In genomic region chr11:83439426-83440060, GRCm38 (mm10) we compare ENCODE assay signal across 8 mouse cellular contexts. TPM values are rescaled to one million over a fixed set of nuclear protein-coding genes. Genes with fewer than 3 reads are reported as not detected.
DNase-seq lines count a peak whose midpoint lies in the region; ATAC-seq and TF ChIP-seq lines count a peak whose summit lies in the region.

No protein-coding gene starts in this region.

- no peak for DNase-seq in kidney, postnatal 25 days
- no peak for DNase-seq in left cerebral cortex, postnatal 36 days (ENCODE audit: low spot score in 2 of 2)
- DNase-seq in layer of hippocampus, postnatal 25 days (ENCODE audit: extremely low spot score in 1 of 2, low spot score in 1 of 2) = no peak
- no peak for DNase-seq in cerebellum, adult 11 months

- 30% methylated on average over 11 of the region's 11 CpGs for WGBS in kidney, embryonic 16.5 days
- WGBS in embryonic facial prominence, embryonic 12.5 days = 42% methylated on average over 8 of the region's 11 CpGs
- 20% methylated on average over 11 of the region's 11 CpGs for WGBS in intestine, postnatal 0 days

- H3K4me2 ChIP-seq in kidney, embryonic 16.5 days (replicated peaks; ENCODE audit: low read depth, low read length) = peak overlapping the region; percentile 99
- H3K4me2 ChIP-seq in embryonic facial prominence, embryonic 12.5 days (replicated peaks) = peak overlapping the region; percentile 86
- peak overlapping the region; percentile 89 for H3K4me2 ChIP-seq in intestine, postnatal 0 days (replicated peaks; ENCODE audit: low read depth)
- no peak overlapping the region for H3K4me2 ChIP-seq in myocyte (ENCODE audit: low read depth)

- no peaks in the 10 kb centered on the region for H3K36me3 ChIP-seq in kidney, embryonic 16.5 days (ENCODE audit: insufficient read depth, low read length)
- no peaks in the 10 kb centered on the region for H3K36me3 ChIP-seq in embryonic facial prominence, embryonic 12.5 days
- H3K36me3 ChIP-seq in intestine, postnatal 0 days (ENCODE audit: control insufficient read depth, insufficient read depth) = no peaks in the 10 kb centered on the region
- H3K36me3 ChIP-seq in myocyte (ENCODE audit: control insufficient read depth, insufficient read depth) = no peaks in the 10 kb centered on the region

- TF ChIP-seq CTCF in intestine, postnatal 0 days (IDR thresholded peaks at IDR 0.05; ENCODE audit: low read depth) = no peak

- H3K79me2 ChIP-seq in myocyte (ENCODE audit: control insufficient read depth, insufficient read depth) = no peaks in the 10 kb centered on the region

- H3K9ac ChIP-seq in kidney, embryonic 16.5 days (replicated peaks; ENCODE audit: low read length) = no peak overlapping the region
- H3K9ac ChIP-seq in embryonic facial prominence, embryonic 12.5 days = peak overlapping the region; percentile 59; the same call in 1 of the 2 replicates
- H3K9ac ChIP-seq in intestine, postnatal 0 days (ENCODE audit: low read depth, low read length) = 0 out of 2 replicates have a peak overlapping the region, but pooled peaks have one; percentile 50

- no peak overlapping the region for H3ac ChIP-seq in myocyte (ENCODE audit: control insufficient read depth, insufficient read length)

- no peaks in the 10 kb centered on the region for H3K9me3 ChIP-seq in kidney, embryonic 16.5 days (ENCODE audit: low read length)
- no peaks in the 10 kb centered on the region for H3K9me3 ChIP-seq in embryonic facial prominence, embryonic 12.5 days
- no peaks in the 10 kb centered on the region for H3K9me3 ChIP-seq in intestine, postnatal 0 days (ENCODE audit: control insufficient read depth)

- peaks cover 6% of the 10 kb centered on the region for H3K4me1 ChIP-seq in kidney, embryonic 16.5 days (ENCODE audit: insufficient read depth, low read length)
- peaks cover 6% of the 10 kb centered on the region; the same call in 1 of the 2 replicates for H3K4me1 ChIP-seq in embryonic facial prominence, embryonic 12.5 days
- H3K4me1 ChIP-seq in intestine, postnatal 0 days (replicated peaks; ENCODE audit: control insufficient read depth, insufficient read depth, low read length) = no peaks in the 10 kb centered on the region

- no peak for ATAC-seq in kidney, embryonic 16.5 days (ENCODE audit: low FRiP score, low TSS enrichment)
- ATAC-seq in embryonic facial prominence, embryonic 12.5 days (ENCODE audit: insufficient number of reproducible peaks, insufficient read depth, low FRiP score, low TSS enrichment) = no peak
- ATAC-seq in intestine, postnatal 0 days = no peak

- H3K4me3 ChIP-seq in kidney, embryonic 16.5 days (ENCODE audit: low read length) = peak overlapping the region; percentile 70; the same call in 1 of the 2 replicates
- H3K4me3 ChIP-seq in embryonic facial prominence, embryonic 12.5 days = peak overlapping the region; percentile 49
- peak overlapping the region; percentile 66 for H3K4me3 ChIP-seq in intestine, postnatal 0 days (ENCODE audit: low read depth, low read length)
- peak overlapping the region; percentile 26 for H3K4me3 ChIP-seq in myocyte

- TF ChIP-seq POLR2A in myocyte (IDR thresholded peaks at IDR 0.05; ENCODE audit: insufficient read length, low read depth) = no peak

- no peak overlapping the region for H3K27ac ChIP-seq in kidney, embryonic 16.5 days (ENCODE audit: low read length)
- H3K27ac ChIP-seq in embryonic facial prominence, embryonic 12.5 days = no peak overlapping the region
- H3K27ac ChIP-seq in intestine, postnatal 0 days (ENCODE audit: low read depth, low read length) = no peak overlapping the region

- intact Hi-C loops in left cerebral cortex, postnatal 36 days (cut with DNase I) = loop anchor here (1.0 to 5.0 kb wide), 2 partner anchors 34 to 298 kb away; partner anchors contain the start of gene Taf15

- peaks cover 39% of the 10 kb centered on the region for H3K27me3 ChIP-seq in kidney, embryonic 16.5 days (ENCODE audit: insufficient read depth, low read length)
- peaks cover 37% of the 10 kb centered on the region for H3K27me3 ChIP-seq in embryonic facial prominence, embryonic 12.5 days
- peaks cover 11% of the 10 kb centered on the region for H3K27me3 ChIP-seq in intestine, postnatal 0 days (replicated peaks; ENCODE audit: control insufficient read depth, insufficient read depth, low read length)
- no peaks in the 10 kb centered on the region for H3K27me3 ChIP-seq in myocyte (ENCODE audit: control insufficient read depth, insufficient read depth, insufficient read length)

TF ChIP-seq in myocyte, 11 proteins besides CTCF, POLR2A, EP300 and RAD21:
- TF ChIP-seq MYOD1 (IDR thresholded peaks at IDR 0.05; ENCODE audit: control insufficient read depth in 1 of 3, insufficient read length in 2 of 3, low read depth in 2 of 3) = no peak
- no peak for TF ChIP-seq REST (IDR thresholded peaks at IDR 0.05; ENCODE audit: insufficient read depth, insufficient read length)

RNA-seq across cellular contexts. Expression of gene 1700020L24Rik, which starts 2.1 kb away (rescaled TPM):
- polyA plus RNA-seq in kidney, embryonic 16.5 days (2015; fragmentation: Nextera tagmentation; extraction: Ambion mirVana) = not detected in 2 replicates
- polyA plus RNA-seq in embryonic facial prominence, embryonic 12.5 days (2016; fragmentation: Nextera tagmentation; extraction: Ambion mirVana) = 0.45 and 0.60 TPM in 2 replicates
- 0.76 and 1.5 TPM in 2 replicates for polyA plus RNA-seq in intestine, postnatal 0 days (2015; fragmentation: Nextera tagmentation; extraction: Ambion mirVana)
- polyA plus RNA-seq in myocyte (2012; fragmentation: generic; extraction: Trizol) = 12.0 TPM
- total RNA-seq in left cerebral cortex, postnatal 36 days (2021) = under 1 TPM in 1 of 2 experiments, not detected in 1; 0.54 TPM
- not detected for total RNA-seq in layer of hippocampus, postnatal 25 days (2021)

RNA-seq across cellular contexts. Expression of gene Gas2l2, which starts 10.3 kb away (rescaled TPM):
- not detected in 2 replicates for polyA plus RNA-seq in kidney, embryonic 16.5 days (2015; fragmentation: Nextera tagmentation; extraction: Ambion mirVana)
- 0.06 and 0.09 TPM in 2 replicates for polyA plus RNA-seq in embryonic facial prominence, embryonic 12.5 days (2016; fragmentation: Nextera tagmentation; extraction: Ambion mirVana)
- 0.51 and 0.65 TPM in 2 replicates for polyA plus RNA-seq in intestine, postnatal 0 days (2015; fragmentation: Nextera tagmentation; extraction: Ambion mirVana)
- not detected for polyA plus RNA-seq in myocyte (2012; fragmentation: generic; extraction: Trizol)
- total RNA-seq in left cerebral cortex, postnatal 36 days (2021) = not detected
- under 1 TPM; 0.20 to 0.26 TPM for total RNA-seq in layer of hippocampus, postnatal 25 days (2021)

RNA-seq across cellular contexts. Expression of gene Mmp28, which starts 23.3 kb away (rescaled TPM):
- 1.7 and 1.8 TPM in 2 replicates for polyA plus RNA-seq in kidney, embryonic 16.5 days (2015; fragmentation: Nextera tagmentation; extraction: Ambion mirVana)
- 2.9 and 3.2 TPM in 2 replicates for polyA plus RNA-seq in embryonic facial prominence, embryonic 12.5 days (2016; fragmentation: Nextera tagmentation; extraction: Ambion mirVana)
- 1.6 and 2.1 TPM in 2 replicates for polyA plus RNA-seq in intestine, postnatal 0 days (2015; fragmentation: Nextera tagmentation; extraction: Ambion mirVana)
- 10.2 TPM for polyA plus RNA-seq in myocyte (2012; fragmentation: generic; extraction: Trizol)
- total RNA-seq in left cerebral cortex, postnatal 36 days (2021) = 1 to 10 TPM; 3.5 to 5.1 TPM
- total RNA-seq in layer of hippocampus, postnatal 25 days (2021) = 1 to 10 TPM; 2.8 to 3.4 TPM

RNA-seq across cellular contexts. Expression of gene Rasl10b, which starts 30.6 kb away (rescaled TPM):
- polyA plus RNA-seq in kidney, embryonic 16.5 days (2015; fragmentation: Nextera tagmentation; extraction: Ambion mirVana) = 0.39 and 0.57 TPM in 2 replicates
- polyA plus RNA-seq in embryonic facial prominence, embryonic 12.5 days (2016; fragmentation: Nextera tagmentation; extraction: Ambion mirVana) = 6.3 and 6.9 TPM in 2 replicates
- polyA plus RNA-seq in intestine, postnatal 0 days (2015; fragmentation: Nextera tagmentation; extraction: Ambion mirVana) = 0.82 and 0.94 TPM in 2 replicates
- 0.36 TPM for polyA plus RNA-seq in myocyte (2012; fragmentation: generic; extraction: Trizol)
- 100 to 1,000 TPM; 255 to 263 TPM for total RNA-seq in left cerebral cortex, postnatal 36 days (2021)
- 100 to 1,000 TPM; 222 to 242 TPM for total RNA-seq in layer of hippocampus, postnatal 25 days (2021)

RNA-seq across cellular contexts. Expression of gene Taf15, which starts 33.3 kb away (rescaled TPM):
- polyA plus RNA-seq in kidney, embryonic 16.5 days (2015; fragmentation: Nextera tagmentation; extraction: Ambion mirVana) = 8.3 and 14.6 TPM in 2 replicates
- polyA plus RNA-seq in embryonic facial prominence, embryonic 12.5 days (2016; fragmentation: Nextera tagmentation; extraction: Ambion mirVana) = 14.5 and 15.5 TPM in 2 replicates
- polyA plus RNA-seq in intestine, postnatal 0 days (2015; fragmentation: Nextera tagmentation; extraction: Ambion mirVana) = 5.4 and 7.3 TPM in 2 replicates
- 74.2 TPM for polyA plus RNA-seq in myocyte (2012; fragmentation: generic; extraction: Trizol)
- 10 to 100 TPM; 44.2 to 72.7 TPM for total RNA-seq in left cerebral cortex, postnatal 36 days (2021)
- total RNA-seq in layer of hippocampus, postnatal 25 days (2021) = 10 to 100 TPM; 61.7 to 80.3 TPM
